Mouse (Mus musculus): ENCODE results near the gene Pdk4.
A peak's percentile ranks its signal among the peaks of the same experiment; 100 is the strongest.

The Pdk4 gene

DNA sequence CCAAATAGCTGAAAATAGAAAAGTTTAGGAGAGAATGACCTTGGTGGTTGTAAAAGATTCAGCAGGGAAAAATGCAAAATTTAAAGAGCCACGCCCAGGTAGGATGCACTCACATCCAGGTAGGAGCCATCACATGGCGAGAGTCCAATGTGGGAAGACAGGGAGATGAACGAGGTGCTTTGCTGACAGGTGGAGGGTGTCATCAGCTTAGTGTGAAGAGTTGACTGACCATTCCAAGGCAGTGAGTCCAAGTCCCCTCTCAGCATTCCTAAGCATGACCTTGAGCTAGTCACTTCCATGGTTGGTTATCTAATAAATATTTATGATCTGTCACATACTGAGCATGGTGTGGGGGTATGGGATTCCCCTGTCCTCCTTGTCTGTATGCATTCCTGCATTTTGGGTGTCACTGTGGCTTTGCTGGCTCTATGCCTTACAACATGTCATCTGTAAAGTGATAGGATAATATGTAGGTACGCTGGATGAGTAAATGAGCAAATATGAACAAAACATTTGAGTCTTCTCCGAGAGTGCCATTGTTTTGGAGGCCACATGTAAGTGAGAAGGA lies 51.7 kb downstream of the Pdk4 start:
- DNase-seq (ENCODE audit: low spot score): no peak

DNA sequence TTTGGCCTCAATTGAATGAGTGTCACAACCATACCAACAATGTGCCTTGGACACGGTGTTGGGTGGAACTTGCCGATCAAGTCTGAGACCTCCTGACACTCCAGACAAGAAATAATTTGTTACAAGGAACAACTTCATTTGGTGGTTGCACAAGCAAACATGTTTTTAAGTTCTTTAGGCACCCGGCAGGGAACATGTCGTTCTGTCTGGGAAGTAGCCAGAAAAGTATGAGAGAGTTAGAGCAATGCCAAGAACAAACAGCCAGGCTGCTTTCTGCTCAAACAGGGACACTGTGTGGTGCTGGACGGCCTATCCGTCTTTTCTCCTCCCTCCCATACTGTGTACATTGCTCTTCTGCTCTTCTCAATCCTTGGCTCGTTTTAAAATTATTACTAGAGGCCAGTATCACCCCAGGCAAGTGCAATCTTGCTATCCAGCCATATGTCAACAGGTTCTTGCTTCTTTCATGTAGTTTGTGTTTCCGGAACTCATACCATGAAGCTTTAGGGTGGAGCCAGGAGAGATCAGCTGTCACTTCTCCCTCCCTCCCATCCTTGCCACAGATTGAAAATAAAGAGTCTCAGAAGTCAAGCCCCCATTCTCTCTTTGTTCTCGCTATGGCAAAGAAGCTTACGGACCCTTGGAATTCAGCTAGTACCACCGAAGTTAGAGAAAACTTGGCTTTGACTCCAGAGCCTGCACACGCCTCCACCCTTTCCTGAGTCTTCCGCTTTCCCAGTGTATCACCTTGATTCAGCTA lies 52.8 kb downstream of the Pdk4 start:
- DNase-seq (ENCODE audit: low spot score): peak; percentile 34

DNA sequence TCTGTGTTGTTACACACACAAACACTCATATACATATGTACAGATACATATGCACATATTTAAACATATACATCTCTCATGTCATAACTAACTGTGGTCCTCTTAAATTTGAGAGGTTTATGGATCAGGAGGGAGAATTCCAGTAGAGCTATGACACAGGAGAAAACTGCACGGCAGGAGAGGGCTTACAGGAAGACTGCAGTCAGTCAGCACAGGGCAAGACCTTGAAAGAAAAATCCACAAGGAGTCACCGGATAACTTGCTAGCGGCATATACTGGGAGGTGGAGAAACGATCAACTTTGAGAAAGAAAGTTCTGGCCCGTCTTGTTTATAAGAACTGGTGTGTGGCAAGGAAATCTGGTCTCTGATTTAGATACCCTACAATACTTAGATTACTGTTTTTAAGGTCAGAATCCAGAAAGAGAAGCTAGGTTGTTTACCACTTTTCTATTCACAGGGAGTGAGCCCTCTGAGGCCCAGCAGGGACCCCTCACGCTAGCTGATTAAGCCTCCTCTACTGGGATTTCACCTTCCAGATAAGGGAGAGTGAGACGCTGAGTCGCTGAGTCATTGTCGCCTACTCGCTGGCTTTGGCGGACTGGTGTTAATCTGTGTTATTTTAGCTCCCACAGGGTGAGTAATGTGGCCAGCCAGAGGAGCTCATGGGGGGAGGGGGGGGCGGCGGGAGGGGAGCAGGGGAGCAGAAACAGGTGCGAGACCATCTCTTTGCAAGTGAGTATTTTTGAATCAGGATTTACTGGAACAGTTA lies 53.6 kb downstream of the Pdk4 start:
- peak; percentile 52 for DNase-seq (ENCODE audit: low spot score)

DNA sequence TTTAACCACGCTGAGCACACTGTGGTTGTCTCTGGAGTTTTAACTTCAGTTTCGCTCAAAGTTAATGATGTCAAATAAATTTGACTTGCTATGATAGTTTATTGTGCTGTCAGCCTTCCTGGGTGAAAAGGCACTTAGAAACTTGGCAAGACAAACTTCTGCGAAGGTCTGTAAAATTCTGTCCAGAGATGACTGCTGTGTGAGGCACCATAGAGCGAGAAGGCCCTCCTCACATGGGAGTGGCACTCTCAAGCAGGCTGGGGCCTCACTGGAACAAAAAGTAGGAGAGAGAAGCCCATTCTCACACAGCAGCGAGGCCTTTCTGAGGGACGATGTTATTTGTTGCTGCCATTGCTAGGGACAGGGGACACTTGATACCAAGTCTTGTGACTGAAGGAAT lies 54.9 kb downstream of the Pdk4 start:
- DNase-seq (ENCODE audit: low spot score): no peak

DNA sequence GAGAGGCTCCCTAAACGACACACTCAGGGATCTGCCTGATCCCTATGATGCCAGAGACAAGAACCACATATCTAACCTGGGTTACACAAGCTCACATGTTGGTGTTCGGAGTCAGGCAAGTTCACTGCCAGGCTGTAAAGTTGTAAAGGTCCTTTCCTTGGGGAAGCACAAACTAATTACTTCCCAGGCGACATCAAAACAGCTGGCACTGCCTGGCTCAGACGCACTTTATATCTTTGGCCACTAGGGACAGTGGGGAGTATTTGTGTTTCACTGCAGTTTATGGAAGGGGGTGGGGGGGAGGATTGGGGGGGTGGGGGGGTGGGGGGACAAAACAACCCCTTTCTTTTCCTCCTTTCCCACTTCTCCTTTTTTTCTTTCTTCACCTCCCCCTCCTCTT lies 58.4 kb downstream of the Pdk4 start:
- no peak for DNase-seq (ENCODE audit: low spot score)

DNA sequence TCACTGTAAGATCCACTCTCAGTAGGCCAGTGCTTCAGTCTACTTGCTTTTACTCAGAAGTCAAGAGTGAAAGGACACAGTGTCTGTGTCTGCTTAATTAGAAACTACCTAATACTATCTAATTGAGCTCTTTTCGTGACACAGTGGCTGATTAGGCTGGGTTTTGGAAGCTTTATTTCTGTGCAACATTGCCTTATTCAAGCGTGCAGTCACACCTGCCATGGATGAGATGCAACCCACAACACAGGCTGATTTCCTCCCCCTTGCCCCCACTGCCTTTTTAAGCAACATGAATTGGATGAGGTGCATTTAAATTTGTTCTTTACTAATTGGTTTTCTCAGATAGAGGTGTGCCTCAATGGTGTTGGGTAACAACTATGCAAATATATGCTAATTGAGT lies 62.2 kb downstream of the Pdk4 start:
- DNase-seq (ENCODE audit: low spot score): no peak

All from ovary, adult 18-20 months (tissue).